Mouse (Mus musculus) embryonic facial prominence, embryonic 13.5 days (tissue): Measurements from ENCODE around the gene Sctr. TPM values are rescaled to one million over a fixed set of nuclear protein-coding genes. Genes with fewer than 3 reads are reported as not detected.

Experiments
- ATAC-seq: fragments of 200-750 bp; cut with Nextera tagmentation; 2 replicates; pipeline ENCODE4 v1.8.0; 2017; ENCODE audit warnings: low read depth; ENCODE audit not compliant: insufficient number of reproducible peaks, insufficient read depth, low FRiP score, low TSS enrichment
- H3K27ac ChIP-seq: fragments of 300-500 bp; sonication (generic); 2 replicates; pipeline ENCODE4 v1.5.1; 2015; ENCODE audit warnings: moderate library complexity, mild to moderate bottlenecking, inconsistent platforms
- H3K27me3 ChIP-seq: fragments of 300-500 bp; sonication (generic); 2 replicates; pipeline ENCODE4 v1.6.1; 2015; ENCODE audit warnings: mild to moderate bottlenecking, inconsistent platforms
- H3K36me3 ChIP-seq: fragments of 300-500 bp; sonication (generic); 2 replicates; pipeline ENCODE4 v1.6.1; 2015; ENCODE audit warnings: mild to moderate bottlenecking, inconsistent platforms
- H3K4me1 ChIP-seq: fragments of 300-500 bp; sonication (generic); 2 replicates; pipeline ENCODE4 v1.6.1; 2015; ENCODE audit warnings: inconsistent platforms
- H3K4me2 ChIP-seq: fragments of 300-500 bp; sonication (generic); 2 replicates; pipeline ENCODE4 v1.6.1; 2015; ENCODE audit warnings: moderate library complexity, mild to moderate bottlenecking, inconsistent platforms
- H3K4me3 ChIP-seq: fragments of 300-500 bp; sonication (generic); 2 replicates; pipeline ENCODE4 v1.5.1; 2015; ENCODE audit warnings: mild to moderate bottlenecking, inconsistent platforms
- H3K9ac ChIP-seq: fragments of 300-500 bp; sonication (generic); 2 replicates; pipeline ENCODE4 v1.6.1; 2015; ENCODE audit warnings: mild to moderate bottlenecking, inconsistent platforms
- H3K9me3 ChIP-seq: fragments of 300-500 bp; sonication (generic); 2 replicates; pipeline ENCODE4 v1.6.1; 2016; ENCODE audit warnings: inconsistent platforms
- whole genome bisulfite sequencing: fragments of 180-500 bp; shearing (Covaris S2); methylation state at CpG from one replicate; pipeline ENCODE4 v1.1.7; 2015; ENCODE audit warnings: mixed read lengths; 5-methylcytosine and 5-hydroxymethylcytosine counted together
- polyA plus RNA-seq: library from polyadenylated mRNA; unstranded; fragments of >200 nt; fragmentation: Nextera tagmentation; extraction: Ambion mirVana; gene quantifications from 2 replicates; pipeline ENCODE4 v1.2.1, GENCODE M21; 2015

Gene Sctr
- polyA plus RNA-seq, 1 experiment from 2014 or later, result not detected

DNA sequence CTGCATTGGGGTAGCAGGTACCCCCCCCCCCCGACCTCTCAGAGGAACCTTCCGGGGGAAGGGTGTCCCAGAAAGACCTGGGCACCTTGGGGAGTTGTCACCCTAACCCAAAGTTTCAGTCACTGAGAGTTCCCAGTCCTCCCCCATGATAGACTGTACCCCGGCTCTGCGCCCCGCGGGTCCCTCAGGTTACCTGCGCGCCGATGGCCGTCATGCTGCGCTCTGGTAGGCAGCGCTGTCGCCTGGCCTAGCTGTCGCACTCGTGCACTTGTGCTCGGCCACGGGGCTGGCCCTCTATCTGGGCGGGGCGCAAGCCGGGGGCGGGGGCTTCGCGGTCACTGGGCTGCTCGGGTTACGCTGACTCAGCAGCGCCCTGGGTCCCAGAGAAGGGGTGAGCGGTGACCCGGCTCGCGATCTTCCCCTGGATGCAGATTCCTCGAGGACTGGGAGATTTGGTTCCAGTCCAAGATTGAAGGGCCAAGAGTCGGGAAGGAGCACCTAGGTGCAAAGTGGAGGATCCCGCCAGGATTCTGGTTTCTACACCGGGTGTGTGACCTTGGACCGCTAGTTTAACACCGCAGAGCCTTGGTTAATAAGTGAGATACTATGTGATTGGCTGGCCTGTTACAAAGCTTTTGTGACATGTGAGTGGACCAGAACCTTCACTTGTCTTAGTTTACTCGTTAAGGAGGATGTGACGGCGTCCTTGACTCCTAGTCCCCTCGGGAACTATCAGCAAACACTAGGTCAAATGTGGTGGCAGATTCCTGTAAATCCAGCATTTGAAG is 67.0 kb downstream of the Sctr start, which contains the start of gene Tmem37:
TSS of gene Tmem37 (minus strand) at position 556 of the 788 bp plus-strand sequence.
- Histone ChIP-seq H3K27ac (no peak within 1 kb of the TSS), H3K4me2 (peak within 1 kb of the TSS; percentile 89), H3K9me3 (no peaks in the 10 kb centered on the region), H3K36me3 (no peaks in the 10 kb centered on the region), H3K9ac (peak within 1 kb of the TSS; percentile 61), H3K4me1 (peaks cover 19% of the 10 kb centered on the region), H3K27me3 (peaks cover 37% of the 10 kb centered on the region), H3K4me3 (peak within 1 kb of the TSS; percentile 43)
- no peak for ATAC-seq
- WGBS, result 2% methylated on average over 40 of the region's 40 CpGs

DNA sequence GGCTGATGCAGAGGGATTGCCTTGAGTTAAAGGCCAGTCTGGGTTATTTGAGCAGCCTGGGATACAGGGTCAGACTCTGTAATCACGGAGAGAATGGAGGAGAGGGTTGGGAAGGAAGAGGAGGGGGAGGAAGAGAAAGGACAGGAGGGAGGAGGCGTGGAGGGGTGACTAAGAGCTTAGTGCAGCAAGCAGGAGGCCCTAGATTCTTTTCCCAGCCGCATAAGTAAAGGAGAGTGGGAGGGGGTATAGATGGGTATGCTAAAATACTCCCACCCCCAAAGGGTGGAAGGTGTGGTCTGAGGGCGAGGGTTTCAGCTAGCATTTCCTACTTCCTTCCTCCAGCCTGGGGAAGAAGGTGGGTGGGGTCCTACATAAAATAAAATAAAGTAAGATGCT is 67.6 kb downstream of the Sctr start:
- H3K4me2 ChIP-seq, result peak overlapping the region; percentile 89
- H3K4me1 ChIP-seq, result peaks cover 19% of the 10 kb centered on the region
- WGBS, result 22% methylated on average over 4 of the region's 4 CpGs
- no peaks in the 10 kb centered on the region for H3K9me3 ChIP-seq
- H3K36me3 ChIP-seq, result no peaks in the 10 kb centered on the region
- peak overlapping the region; percentile 43; the same call in 1 of the 2 replicates for H3K4me3 ChIP-seq
- no peak overlapping the region for H3K9ac ChIP-seq
- ATAC-seq, result no peak
- H3K27ac ChIP-seq, result no peak overlapping the region
- H3K27me3 ChIP-seq, result peaks cover 37% of the 10 kb centered on the region

DNA sequence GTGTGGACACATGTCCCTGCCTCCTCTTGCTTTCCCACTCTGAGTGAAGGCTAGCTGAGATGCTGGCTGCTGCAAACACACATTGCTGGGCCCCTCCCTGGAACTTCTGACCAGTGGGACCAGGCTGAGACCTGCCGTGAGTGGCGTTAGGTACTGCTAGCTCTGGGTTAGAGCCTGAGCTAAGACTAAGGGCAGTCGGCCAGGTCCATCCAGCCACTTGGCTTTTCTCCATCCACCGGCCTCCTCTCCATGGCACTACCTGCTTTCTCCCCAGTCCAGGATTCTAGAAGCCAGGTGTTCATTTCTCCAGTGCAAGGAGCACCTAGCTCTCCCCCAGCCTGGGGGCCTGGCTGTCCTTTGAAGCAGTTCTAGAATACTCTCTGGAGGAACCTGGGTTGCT is 68.2 kb downstream of the Sctr start:
- 86% methylated on average over 4 of the region's 4 CpGs for WGBS
- Histone ChIP-seq H3K9ac (no peak overlapping the region), H3K4me3 (no peak overlapping the region), H3K4me2 (no peak overlapping the region), H3K27me3 (peaks cover 37% of the 10 kb centered on the region), H3K27ac (no peak overlapping the region), H3K4me1 (peaks cover 19% of the 10 kb centered on the region), H3K36me3 (no peaks in the 10 kb centered on the region), H3K9me3 (no peaks in the 10 kb centered on the region)
- ATAC-seq, result no peak

DNA sequence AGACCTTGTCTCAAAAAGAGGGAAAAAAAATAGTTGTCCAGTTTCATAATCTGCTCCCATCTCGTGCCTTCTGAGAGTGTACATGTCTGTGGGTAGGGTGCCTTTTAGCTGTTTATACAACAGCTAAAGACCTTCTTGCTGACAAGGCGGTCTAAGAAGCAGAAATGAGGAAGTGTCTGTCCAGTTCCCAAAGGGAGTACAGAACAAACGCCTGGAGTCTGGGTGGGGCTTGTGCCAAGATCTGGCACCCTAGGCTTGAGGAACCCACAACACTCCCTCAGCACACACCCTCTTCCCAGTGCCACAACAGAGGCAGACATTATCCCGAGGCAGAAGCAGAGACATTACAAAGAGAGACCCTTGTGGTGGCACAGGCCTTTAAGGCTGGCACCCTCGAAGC is 68.8 kb downstream of the Sctr start:
- ATAC-seq, result no peak
- whole genome bisulfite sequencing, result 75% methylated on average over 5 of the region's 5 CpGs

DNA sequence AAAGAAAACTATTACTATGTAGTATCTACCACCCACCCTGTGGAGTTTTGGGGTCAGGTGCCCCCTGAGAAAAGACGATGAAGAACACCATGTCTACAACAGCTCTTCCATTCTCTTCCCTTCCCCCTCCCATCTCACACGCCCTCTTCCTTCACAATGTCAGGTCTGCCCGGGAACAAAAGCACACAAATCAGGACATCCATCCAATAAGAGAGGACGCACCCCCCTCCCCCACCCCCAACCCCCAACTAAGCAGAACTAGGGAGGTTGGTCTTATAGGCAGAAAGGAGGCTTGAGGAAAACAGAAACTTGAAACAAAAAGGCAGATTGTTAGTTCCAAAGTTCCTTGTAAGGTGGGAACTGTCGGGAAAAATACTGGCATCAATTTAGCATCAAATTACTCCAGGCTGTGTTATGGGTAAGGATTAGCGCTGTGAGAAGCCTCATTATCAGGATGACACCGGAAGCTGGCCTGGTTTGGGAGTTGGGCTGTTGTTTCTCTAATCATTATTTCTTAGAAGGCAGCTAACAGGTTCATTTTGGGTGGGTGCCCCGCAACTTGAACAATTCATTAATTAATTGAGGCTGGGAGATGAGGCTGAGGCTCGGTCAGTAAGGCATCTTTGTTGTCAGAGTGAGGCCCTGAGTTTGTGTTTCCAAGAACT is 71.2 kb downstream of the Sctr start:
- H3K27ac ChIP-seq, result no peak overlapping the region
- H3K36me3 ChIP-seq, result no peaks in the 10 kb centered on the region
- peaks cover 29% of the 10 kb centered on the region for H3K27me3 ChIP-seq
- H3K4me2 ChIP-seq, result no peak overlapping the region
- WGBS, result 6% methylated on average over 9 of the region's 9 CpGs
- no peak for ATAC-seq
- H3K9me3 ChIP-seq, result no peaks in the 10 kb centered on the region
- peaks cover 19% of the 10 kb centered on the region for H3K4me1 ChIP-seq
- no peak overlapping the region for H3K4me3 ChIP-seq
- no peak overlapping the region for H3K9ac ChIP-seq

More for the DNA sequence above, 68.8 kb downstream of the Sctr start:
- Histone ChIP-seq H3K27me3 (peaks cover 37% of the 10 kb centered on the region), H3K4me2 (no peak overlapping the region), H3K4me3 (no peak overlapping the region), H3K27ac (no peak overlapping the region), H3K9me3 (no peaks in the 10 kb centered on the region), H3K9ac (no peak overlapping the region), H3K4me1 (peaks cover 19% of the 10 kb centered on the region), H3K36me3 (no peaks in the 10 kb centered on the region)

DNA sequence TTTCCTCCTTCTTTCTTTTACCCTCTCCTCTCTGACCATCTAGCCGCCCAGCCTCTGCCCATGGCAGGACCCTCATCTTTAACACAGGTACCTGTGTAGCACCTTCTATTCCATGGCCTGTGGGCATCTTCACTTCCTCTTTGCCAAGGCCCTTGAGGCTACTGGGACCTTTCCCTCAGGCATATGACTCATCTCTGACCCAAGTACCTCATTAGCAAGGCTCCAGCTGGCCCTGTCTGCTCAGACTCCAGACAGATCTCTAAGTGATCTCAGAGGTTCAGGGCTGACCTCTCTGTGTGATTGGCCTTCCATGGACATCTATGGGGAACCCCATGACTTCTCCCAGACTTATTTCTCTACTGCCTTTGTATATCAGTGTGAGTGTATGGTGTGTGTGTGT is 73.9 kb downstream of the Sctr start:
- H3K4me2 ChIP-seq, result no peak overlapping the region
- H3K27ac ChIP-seq, result no peak overlapping the region
- H3K36me3 ChIP-seq, result no peaks in the 10 kb centered on the region
- H3K27me3 ChIP-seq, result 0 out of 2 replicates have a peak, but pooled peaks cover 2% of the 10 kb centered on the region
- H3K4me3 ChIP-seq, result no peak overlapping the region
- peaks cover 17% of the 10 kb centered on the region for H3K4me1 ChIP-seq
- 97% methylated on average over 1 of the region's 1 CpGs for WGBS
- H3K9me3 ChIP-seq, result no peaks in the 10 kb centered on the region
- H3K9ac ChIP-seq, result no peak overlapping the region
- no peak for ATAC-seq

DNA sequence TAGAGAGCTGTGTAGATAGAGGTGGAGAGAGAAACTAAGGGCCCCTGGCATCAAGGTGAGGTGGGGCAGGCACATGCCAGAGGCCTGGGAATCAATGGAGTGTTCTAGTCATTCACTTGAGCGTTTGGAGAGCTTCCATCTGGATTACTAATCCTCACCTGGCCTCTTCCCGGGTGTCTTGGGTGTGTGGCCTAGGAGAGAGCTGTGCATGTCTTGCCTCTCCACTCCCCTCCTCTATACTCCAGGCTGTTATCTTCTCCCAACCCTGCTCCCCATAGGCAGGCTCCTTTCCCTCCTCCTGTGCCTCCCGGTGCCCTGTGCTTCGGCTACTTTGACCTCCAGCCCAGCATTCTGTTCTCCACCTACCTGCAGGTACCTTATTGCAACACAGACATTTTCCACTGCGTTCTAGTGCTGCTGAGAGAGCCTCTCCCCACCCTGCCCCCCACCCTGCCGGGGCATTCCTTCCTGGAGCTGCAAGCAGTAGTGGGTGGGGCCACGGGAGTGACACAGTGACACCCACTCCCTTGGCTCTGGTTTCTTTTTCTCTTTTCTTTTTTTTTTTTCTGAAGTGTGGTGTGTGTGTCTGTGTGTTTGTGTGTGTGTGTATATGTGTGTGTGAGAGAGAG is 76.4 kb downstream of the Sctr start:
- H3K9ac ChIP-seq, result no peak overlapping the region
- peaks cover 17% of the 10 kb centered on the region for H3K4me1 ChIP-seq
- no peak for ATAC-seq
- H3K27ac ChIP-seq, result no peak overlapping the region
- WGBS, result 22% methylated on average over 7 of the region's 7 CpGs
- no peak overlapping the region for H3K4me2 ChIP-seq
- no peak overlapping the region for H3K4me3 ChIP-seq
- no peaks in the 10 kb centered on the region for H3K27me3 ChIP-seq
- no peaks in the 10 kb centered on the region for H3K9me3 ChIP-seq
- no peaks in the 10 kb centered on the region for H3K36me3 ChIP-seq

DNA sequence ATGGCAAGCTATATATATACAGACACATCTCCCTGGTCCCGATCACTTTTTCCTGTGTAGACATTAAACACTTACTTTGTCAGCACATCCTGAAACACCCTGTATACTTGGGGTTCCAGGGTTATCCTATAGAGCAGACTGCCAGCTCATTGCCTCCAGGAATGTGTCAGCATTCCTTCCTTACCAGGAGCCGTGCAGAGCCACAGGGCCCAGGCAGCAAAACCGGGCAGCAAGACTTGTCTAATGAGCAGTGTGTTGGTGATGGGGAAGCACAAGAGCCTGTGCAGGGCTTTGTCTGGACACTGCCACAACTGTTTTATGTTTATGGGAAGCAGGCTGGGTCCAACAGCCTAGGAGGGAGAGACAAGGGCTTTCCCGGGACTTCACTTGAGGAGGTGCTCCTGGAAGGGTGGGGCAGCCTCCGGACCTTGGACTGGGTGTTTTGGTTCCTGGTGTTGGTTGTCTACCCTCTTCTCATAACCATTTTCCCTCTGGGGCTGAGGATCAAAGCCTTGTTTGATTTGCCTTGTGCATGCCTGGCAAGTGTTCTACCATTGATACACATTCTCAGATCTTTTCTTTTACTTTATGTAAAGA is 77.3 kb downstream of the Sctr start:
- Histone ChIP-seq H3K9me3 (no peaks in the 10 kb centered on the region), H3K4me3 (no peak overlapping the region), H3K27ac (no peak overlapping the region), H3K27me3 (no peaks in the 10 kb centered on the region), H3K4me2 (no peak overlapping the region), H3K4me1 (peaks cover 20% of the 10 kb centered on the region), H3K36me3 (no peaks in the 10 kb centered on the region), H3K9ac (no peak overlapping the region)
- ATAC-seq, result no peak
- WGBS, result 40% methylated on average over 5 of the region's 5 CpGs

DNA sequence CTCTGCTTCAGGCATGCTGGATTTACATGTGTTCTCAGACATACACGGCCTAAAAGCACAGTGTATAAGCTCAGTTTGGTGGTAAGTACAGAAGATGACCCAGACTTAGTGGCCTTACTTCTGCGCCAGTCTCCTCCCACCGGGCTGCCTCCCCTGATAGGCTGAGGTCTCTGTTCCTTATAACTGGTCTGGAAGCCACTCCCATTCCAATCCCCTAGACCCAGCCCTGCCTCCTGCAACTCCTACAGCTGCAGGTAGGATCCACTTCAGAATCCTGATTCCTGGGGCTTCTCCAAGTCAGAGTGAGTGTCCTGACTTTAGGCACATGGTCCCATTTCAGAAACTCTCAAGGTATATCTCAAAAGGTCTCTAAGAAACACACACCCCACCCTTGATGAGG is 79.0 kb downstream of the Sctr start:
- no peak overlapping the region for H3K4me2 ChIP-seq
- no peaks in the 10 kb centered on the region for H3K36me3 ChIP-seq
- ATAC-seq, result no peak
- 63% methylated on average over 3 of the region's 3 CpGs for WGBS
- H3K9me3 ChIP-seq, result no peaks in the 10 kb centered on the region
- no peak overlapping the region for H3K27ac ChIP-seq
- peaks cover 25% of the 10 kb centered on the region for H3K4me1 ChIP-seq
- no peak overlapping the region for H3K4me3 ChIP-seq
- H3K27me3 ChIP-seq, result no peaks in the 10 kb centered on the region
- no peak overlapping the region for H3K9ac ChIP-seq

DNA sequence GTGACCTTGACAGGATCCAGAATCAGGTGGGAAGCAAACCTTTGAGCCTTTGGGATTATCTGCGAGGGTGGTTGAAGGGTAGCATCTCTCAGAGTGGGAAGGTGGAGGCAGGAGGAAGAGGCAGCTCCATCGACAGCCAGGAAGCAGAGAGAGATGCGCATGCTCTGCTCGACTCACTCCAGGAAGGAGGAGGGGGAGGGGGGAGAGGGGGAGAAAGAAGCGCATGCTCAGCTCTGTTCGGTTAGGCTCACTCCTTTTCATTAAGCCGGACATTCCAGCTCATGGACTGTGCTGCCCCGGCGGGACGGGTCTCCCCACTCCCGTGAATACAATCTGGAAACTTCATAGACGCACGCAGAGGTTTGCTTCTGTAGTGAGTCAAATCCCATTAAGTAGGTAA is 80.0 kb downstream of the Sctr start:
- WGBS, result 61% methylated on average over 13 of the region's 13 CpGs
- no peak overlapping the region for H3K4me2 ChIP-seq

DNA sequence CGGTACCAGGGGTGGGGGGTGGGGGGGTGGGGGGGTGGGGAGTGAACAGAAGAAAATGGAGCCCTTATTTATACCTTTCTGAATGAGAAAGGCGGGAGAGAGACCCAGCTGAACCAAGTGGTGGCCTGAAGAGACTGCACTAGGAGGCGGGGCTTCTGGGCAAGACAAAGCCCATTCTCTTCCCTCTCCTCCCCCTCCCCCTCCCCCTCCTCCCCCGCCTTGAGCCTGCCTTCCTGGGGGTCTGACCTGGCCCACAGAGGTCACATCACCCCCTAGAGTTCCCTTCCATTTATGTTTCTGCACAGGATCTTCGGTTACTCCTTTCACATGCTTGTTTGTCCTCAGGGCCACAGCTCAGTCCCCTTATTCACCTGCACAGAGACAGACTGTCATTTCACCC is 82.5 kb downstream of the Sctr start:
- Histone ChIP-seq H3K4me2 (no peak overlapping the region), H3K36me3 (no peaks in the 10 kb centered on the region), H3K9ac (no peak overlapping the region), H3K27ac (no peak overlapping the region), H3K4me3 (no peak overlapping the region), H3K9me3 (no peaks in the 10 kb centered on the region), H3K27me3 (no peaks in the 10 kb centered on the region), H3K4me1 (peaks cover 10% of the 10 kb centered on the region)
- WGBS, result 22% methylated on average over 3 of the region's 5 CpGs
- ATAC-seq, result no peak

More for the DNA sequence above, 80.0 kb downstream of the Sctr start:
- H3K36me3 ChIP-seq, result no peaks in the 10 kb centered on the region
- ATAC-seq, result no peak
- peaks cover 25% of the 10 kb centered on the region for H3K4me1 ChIP-seq
- H3K27ac ChIP-seq, result no peak overlapping the region
- H3K27me3 ChIP-seq, result no peaks in the 10 kb centered on the region
- no peaks in the 10 kb centered on the region for H3K9me3 ChIP-seq
- H3K9ac ChIP-seq, result no peak overlapping the region
- no peak overlapping the region for H3K4me3 ChIP-seq
